Mouse (Mus musculus) thymus, postnatal 36 days (tissue): ENCODE measurements around the gene Eya2.
A peak's percentile ranks its signal among the peaks of the same experiment; 100 is the strongest.

Source experiments
- DNase-seq, 2 experiments: peaks; one replicate each; pipeline ENCODE4 v3.0.0; 2022; ENCODE audit warnings: mixed read lengths in 2 of 2

Gene Eya2

DNA sequence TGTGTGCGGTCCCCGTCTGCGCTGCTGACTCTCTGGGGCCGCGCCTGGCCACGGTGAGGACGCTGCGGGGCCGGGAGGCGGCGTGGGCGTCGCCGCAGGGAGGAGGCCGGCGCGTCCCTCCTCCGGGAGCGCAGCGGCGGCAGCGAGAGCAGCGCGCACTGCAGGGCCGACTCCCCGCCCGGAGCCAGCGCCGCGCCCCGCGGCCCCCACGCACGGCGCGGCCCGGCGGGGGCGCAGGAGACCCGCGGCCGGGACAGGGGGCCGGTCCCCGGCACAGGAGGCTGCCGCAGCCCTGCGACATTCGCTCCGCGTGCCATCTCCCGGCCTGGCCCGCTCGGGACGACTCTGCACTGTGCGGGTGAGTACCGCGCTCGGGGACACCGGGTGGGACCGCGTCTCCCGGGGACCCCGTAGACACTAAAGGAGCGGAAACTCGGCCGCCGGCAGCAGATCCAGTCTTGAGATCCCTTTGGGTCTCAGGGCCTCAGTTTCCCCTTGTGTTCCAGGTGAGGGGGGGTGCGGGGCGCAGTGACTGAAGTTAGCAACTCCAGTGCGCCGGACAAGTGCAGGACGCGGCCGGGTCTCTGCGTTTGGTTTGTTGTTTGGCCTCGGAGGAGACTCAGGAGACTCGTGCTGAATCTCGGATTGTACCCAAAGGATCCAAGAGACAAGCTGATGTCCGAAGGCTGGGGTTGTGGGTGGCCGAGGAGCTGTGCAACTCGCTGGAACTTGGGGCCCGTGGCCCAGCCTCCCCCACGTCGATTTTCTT lies at the start of gene Eya2:
Gene Eya2, plus strand, starts transcription at position 126 of the 769 bp plus-strand sequence.
- peak in 1 of 2 experiments; percentile 6 for DNase-seq

DNA sequence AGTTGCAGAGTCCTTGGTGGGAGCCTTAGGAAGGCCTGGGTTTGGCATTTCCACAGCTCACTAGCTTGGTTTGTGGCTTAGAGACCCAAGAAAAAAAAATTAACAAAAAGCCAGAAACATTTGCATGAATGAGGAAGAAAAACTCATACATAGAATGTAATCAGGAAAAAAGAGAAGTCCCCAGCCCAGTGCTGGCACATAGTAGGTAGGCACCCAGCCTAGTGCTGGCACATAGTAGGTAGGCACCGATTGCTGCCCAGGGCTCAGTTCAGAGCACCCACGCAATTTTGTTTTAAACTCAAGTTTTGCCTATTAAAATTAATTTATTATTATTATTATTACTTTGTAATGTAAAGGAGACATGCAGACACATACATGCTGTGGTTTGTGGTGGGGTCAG lies 49.1 kb upstream of the Eya2 start:
- no peak for DNase-seq

DNA sequence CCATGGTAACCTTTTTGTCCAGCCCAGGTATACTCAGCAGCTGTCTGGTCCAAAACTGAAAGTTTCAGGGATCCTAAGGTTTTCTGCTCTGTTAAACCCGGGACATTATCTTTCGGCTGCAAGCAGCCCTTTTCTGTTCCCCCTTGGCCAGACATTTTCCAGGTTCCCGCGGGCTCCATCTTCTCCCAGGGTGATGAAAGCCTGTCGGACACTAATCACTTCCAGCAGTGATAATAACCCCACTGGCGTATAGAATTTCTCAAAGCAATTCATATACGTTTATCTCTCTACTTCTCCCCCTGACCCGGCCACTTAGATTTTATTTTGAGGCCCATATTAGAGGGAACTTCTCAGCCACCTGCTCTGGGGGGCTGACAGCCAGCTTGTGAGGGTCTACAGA lies 48.5 kb upstream of the Eya2 start:
- no peak for DNase-seq

DNA sequence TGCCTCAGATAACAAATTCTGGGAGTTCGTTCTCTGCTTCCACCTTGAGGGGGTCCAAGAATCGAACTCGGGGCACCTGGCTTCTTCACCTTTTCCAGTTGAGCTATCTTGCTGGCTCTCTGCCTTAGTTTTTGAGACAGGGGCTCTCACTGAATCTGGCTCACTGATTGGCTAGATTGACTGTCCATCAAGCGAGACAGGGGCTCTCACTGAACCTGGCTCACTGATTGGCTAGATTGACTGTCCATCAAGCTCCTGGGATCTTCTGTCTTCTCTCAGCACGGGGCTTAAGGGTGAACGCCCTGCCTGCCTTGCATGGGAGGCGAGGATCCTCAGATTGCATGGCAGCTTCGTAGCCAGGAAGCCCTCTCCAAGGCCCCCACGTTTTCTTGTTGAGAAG lies 47.4 kb upstream of the Eya2 start:
- peak in 1 of 2 experiments; percentile 13 for DNase-seq

- no peak for DNase-seq
Measured at GRCm38 (mm10) chr2:165548627-165549026, 46.2 kb upstream of the Eya2 start.

GRCm38 (mm10) chr2:165550410-165550809 lies 44.4 kb upstream of the Eya2 start:
- DNase-seq, result peak in 1 of 2 experiments; percentile 5

DNA sequence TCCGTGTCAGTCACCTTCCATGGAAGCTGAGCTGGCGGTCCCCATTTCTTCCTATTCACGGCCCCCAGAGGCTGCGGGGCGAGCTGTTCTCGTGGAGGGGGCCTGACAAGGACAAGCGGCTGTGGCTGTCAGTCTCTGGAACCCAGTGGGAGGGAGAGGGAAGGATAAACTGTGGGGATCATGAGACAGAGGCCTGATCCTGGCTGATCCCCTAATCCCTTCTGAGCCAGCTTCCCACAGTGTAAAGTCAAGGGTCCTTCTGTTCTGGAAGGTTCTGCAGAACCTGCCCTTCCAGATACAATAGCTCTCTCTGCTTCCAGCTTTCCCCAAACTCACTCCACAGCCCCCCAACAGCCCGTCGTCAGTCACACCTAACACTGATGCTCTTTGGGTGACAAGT lies 40.8 kb upstream of the Eya2 start:
- DNase-seq, result no peak

- DNase-seq, result no peak
Measured at GRCm38 (mm10) chr2:165557278-165557677, 37.6 kb upstream of the Eya2 start.

GRCm38 (mm10) chr2:165558916-165559315 lies 35.9 kb upstream of the Eya2 start:
- no peak for DNase-seq

DNA sequence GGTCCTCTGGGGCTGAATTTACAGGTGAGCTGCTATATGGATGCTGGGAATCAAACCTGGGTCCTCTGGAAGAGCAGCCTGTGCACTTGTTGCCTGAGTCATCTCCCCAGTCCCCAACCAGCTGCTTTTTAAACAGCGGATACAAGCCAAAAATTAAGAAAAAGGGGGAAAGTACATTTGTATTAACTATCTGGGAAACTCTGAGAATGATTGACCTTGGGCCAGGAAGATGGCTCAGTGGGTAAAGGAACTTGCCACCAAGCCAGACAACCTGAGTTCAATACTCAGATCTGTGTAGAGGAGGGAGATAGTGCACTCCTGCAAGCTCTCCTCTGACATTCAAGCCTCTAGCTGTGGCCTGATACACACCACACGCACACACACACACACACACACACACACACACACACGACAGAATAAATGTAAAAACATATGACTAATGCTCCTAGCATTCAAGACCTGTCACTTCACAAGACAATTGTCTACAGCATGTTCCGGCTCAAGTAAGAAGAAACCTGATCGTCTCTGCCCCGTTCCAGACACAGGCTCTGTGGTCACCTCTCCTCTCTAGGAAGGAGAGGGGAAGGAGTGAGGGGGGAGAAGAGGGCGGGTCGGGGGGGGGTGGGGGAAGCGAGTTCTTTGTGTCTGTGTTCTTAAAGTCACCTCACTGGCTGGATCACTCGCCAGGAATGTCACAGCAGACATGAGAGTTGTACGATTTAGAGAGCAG lies 35.2 kb upstream of the Eya2 start:
- DNase-seq, result no peak

DNA sequence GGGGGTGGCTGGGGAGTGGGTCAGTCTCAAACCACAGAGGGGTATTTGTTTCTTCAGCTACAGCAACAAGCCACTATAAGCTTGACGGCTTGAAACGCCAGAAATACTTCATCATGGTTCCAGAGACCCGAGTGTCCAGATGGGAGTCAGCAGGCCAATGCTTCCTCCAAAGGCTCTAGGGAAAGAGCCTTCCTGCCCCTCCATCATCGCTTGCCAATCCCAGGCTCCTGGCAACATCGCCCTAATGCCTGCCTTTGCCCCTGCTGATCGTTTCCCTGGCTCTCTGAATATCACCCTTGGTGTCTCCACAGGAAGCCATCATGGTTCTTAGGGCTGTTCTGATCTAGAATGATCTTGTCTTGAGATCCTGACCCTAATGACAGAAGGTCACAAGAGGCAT lies 33.0 kb upstream of the Eya2 start:
- DNase-seq, result no peak

DNA sequence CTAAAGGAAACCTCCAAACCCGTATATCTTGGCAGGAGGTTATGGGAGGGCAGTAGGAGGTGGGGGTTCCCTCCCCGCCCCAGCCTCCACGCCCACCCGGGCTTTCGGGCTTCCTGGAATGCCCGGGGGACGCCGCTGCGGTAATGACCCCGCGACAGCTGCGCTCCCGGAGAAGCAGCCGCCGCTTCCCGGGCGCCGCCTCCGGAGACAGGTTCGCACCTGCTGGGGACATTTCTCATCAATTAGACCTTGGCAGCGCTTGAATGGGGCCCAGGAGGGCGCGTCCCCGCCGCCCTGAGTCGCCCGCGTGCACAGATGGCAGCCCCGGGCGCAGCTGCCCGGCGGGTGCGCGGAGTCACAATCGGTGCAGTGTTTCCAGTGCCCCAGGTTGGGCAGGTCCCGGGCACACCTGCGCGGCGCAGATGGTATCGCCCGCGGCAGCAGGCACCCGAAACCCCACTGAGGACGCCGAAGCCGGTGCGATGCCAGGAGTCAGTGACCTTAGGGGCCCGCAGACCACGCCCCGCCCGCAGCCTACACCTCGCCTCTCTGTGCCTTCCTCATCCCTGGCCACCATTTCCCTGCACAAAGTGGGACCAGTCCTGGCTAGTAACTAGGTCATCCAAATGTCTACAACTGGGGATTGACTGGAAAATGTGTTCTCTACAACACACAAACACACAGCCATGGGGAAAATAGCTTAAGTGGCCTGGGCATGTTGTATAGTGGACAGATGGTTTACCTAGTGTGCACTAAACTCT lies 31.4 kb upstream of the Eya2 start:
- DNase-seq, result peak; percentile 14 to 47

DNA sequence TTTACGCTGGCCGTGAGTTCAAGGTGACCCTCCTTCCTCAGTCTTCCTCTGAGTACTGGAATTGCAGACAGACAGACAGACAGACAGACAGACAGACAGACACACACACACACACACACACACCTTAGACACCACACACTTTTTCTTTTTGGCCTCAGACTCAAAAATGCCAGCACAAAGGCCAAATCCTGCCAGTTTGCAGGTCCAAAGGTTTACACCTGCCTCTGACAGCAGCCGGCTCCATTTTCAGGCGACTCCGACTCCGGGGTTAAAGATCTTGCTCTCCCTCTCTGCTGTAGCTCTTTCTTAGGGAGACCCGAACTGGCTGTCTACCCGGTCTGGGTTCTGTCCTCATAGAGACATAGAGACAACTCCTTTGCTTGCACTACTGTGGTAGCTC lies 30.7 kb upstream of the Eya2 start:
- DNase-seq, result no peak

DNA sequence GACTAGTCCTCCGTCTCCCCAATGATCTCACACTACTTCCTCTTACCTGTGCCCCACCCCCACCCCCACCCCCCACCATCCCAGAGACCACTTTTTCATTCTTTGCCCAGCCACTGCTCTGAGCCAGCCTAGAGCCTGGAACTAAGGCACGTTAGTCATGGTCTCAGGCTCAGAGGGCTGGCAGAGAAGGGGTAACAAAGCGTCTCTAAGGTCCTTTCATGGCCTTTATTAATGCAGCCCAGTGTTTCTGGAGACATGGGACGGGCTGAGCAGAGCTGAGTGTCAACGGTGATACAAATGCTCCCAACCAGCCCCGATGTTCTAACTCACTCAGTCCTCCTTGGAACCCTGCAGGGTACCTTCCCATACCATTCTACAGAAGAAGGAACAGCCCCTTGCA lies 30.2 kb upstream of the Eya2 start:
- no peak for DNase-seq

- DNase-seq, result no peak
Measured at GRCm38 (mm10) chr2:165566898-165567297, 27.9 kb upstream of the Eya2 start.

DNA sequence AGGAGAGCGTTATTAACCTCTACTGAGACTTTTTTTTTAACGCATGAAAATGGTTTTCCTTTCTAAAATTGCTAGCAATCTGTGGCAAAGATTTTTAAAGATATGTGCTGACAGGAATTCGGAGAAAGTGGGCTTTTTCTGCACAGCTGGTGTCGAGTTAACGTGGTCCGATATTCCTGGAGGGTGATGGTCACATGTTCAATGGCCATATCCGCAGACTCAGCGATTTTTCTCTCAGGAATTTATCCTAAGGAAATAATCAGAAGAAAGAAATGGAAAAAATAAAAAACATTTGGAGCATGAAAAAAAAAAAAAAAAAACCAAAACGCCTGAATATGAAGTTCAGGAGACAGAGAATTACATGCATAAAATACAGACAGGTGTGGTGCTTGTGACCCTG lies 27.0 kb upstream of the Eya2 start:
- DNase-seq, result no peak

DNA sequence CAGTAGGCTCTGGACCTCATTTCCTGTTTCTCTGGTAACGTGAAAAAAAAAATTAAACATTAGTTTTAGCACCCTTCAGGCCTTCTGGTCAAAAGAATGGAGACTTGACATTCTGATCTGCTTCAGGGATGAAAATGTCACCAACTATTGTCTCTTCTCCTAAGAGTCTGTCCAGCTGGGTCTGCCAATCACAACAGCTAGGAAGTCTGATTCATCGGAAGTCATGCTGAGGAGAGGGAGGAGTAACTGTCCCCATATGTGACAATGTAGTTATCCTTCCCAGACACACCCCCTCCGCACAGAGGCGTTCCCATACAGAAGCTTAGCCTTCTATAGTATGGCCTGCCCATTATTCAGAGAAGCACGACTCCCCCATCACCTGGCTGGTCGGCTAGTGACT lies 25.9 kb upstream of the Eya2 start:
- DNase-seq, result no peak

DNA sequence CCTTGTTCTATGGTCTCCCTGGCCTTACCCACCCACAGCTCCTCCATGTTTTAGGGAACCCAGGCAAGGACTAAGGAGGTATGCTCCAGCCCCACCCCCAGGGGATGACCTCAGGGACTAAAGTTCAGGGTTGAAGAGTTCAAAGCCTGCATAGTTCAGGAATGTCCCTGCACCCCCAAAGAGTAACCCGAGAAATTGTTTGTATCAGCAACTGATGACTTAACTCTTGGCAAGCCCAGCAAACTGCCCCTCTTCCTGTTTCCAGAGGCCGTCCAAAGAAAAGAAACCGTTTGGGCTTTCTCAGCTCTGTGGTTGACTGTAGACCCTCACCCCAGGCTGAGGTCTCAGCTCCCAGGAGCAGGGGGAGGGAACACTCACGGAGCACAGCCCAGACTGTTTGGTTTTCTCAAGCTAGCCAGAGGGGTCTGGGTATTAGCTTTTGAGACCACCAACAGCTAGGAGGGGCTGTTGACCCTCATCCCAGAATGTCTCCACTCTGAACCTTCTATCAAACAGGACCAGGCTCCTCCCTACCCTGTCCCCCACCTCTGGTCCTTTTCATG lies 23.5 kb upstream of the Eya2 start:
- no peak for DNase-seq

- DNase-seq, result no peak
Measured at GRCm38 (mm10) chr2:165583044-165583443, 11.8 kb upstream of the Eya2 start.

DNA sequence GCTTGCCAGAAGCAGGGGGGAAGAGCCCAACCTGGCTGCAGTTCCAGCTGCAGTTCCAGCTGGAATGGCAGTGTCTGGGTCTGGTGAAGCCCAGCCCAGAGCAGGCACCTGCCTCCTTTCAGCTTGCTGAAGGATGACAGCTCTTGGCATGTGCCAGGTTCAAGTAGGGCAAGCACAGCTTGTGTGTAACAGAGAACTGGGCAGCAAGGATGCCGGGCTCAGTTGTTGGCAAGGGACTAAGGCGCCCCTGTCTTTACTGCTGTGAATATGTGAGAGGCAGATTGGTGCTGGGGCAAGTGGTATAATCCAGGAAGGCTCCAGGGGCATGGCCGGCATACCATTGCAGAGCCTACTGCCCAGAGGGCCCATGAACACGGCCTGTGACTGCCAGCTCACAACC lies 11.3 kb upstream of the Eya2 start:
- DNase-seq, result no peak

DNA sequence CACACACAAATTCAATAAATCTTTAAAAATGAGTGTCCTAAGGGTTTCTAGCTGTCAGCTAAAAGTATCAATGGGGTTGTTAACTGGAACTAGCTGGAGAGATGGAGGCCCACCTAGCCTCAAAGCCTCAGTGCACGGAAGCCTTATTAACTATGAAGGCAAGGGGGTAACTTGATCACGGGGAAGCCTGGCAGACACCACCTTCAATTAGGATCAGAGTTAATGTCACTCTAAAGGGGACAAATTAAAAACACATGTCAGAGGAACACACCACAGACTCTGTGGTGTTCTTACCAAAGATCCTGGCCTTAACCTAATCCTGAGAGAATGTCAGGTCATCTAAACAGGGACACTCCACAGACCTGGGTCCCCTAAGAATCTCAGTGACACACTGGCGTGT lies 10.3 kb upstream of the Eya2 start:
- no peak for DNase-seq

DNA sequence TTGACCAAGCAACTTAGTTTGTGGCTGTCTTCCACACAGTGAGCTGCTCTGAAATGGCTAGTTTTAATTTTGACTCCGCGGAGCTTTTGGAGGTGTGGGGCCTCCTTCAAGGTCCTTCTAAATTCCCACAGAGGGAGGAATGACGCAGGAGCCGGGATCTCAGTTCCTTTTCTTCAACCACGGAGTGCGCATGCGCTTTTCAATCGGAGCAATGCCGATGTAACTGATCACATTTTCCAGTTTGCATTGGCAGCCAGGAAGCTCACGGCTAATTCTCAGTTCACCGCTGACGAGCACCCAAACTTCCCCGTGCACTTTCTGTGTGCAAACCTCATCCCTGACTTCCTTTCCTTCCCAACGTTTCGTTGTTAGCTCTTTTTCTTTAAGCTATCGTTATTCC lies 4.1 kb upstream of the Eya2 start:
- no peak for DNase-seq

DNA sequence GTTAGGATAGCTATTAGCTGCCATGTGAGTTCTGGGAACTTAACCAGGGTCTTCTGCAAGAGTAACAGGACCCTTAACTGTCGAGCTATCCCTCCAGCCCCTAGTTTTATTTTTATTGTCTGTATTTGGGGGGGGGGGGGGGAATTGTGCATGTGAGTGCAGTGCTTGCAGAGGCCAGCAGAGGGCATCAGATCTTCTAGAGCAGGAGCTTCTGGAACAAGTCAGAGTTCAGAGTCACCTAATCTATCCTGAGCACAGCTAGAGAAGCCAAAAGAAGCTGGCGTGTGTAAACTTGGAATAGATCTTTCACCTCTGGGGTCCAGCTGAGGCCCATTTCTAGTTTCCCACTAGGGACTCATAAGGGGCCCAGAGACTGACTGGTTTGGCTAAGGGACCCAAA lies 1.1 kb upstream of the Eya2 start:
- peak in 1 of 2 experiments; percentile 17 for DNase-seq
